Mouse (Mus musculus): ENCODE data around the gene Dpp8. TPM values are rescaled to one million over a fixed set of nuclear protein-coding genes. Genes with fewer than 3 reads are reported as not detected.
"Not testable (repeated sequence)": the region's sequence is repeated elsewhere in the genome, so short reads cannot be mapped to it uniquely, and the experiment has no call there.

Gene Dpp8
- polyA plus RNA-seq, 1 experiment: 77.6 TPM

GRCm38 (mm10) chr9:65070587-65070986 lies 38.4 kb downstream of the Dpp8 start:
- Histone ChIP-seq H3K27me3 (ENCODE audit: control insufficient read depth, insufficient read depth, low read length) (no peaks in the 10 kb centered on the region), H3K4me1 (replicated peaks; ENCODE audit: control insufficient read depth, insufficient read depth, low read length) (peaks cover 4% of the 10 kb centered on the region; the same call in 1 of the 2 replicates), H3K27ac (ENCODE audit: control insufficient read depth, insufficient read depth, low read length) (no peak overlapping the region), H3K4me3 (ENCODE audit: control insufficient read depth, insufficient read depth, low read length) (no peak overlapping the region), H3K36me3 (ENCODE audit: control insufficient read depth, insufficient read depth, low read length) (peaks cover 41% of the 10 kb centered on the region)
- WGBS: 98% methylated on average over 3 of the region's 3 CpGs
- no peak for DNase-seq
- TF ChIP-seq CTCF (IDR thresholded peaks at IDR 0.05; ENCODE audit: borderline replicate concordance, control insufficient read depth, extremely low read depth, insufficient read depth, low read length, poor library complexity) (no peak), POLR2A (IDR thresholded peaks at IDR 0.05; ENCODE audit: control insufficient read depth, extremely low read depth, insufficient read depth, low read length, poor library complexity) (no peak)

GRCm38 (mm10) chr9:65073555-65073954 lies 41.3 kb downstream of the Dpp8 start:
- peaks cover 37% of the 10 kb centered on the region for H3K36me3 ChIP-seq (ENCODE audit: control insufficient read depth, insufficient read depth, low read length)
- 93% methylated on average over 9 of the region's 9 CpGs for WGBS
- no peaks in the 10 kb centered on the region for H3K27me3 ChIP-seq (ENCODE audit: control insufficient read depth, insufficient read depth, low read length)
- TF ChIP-seq POLR2A (IDR thresholded peaks at IDR 0.05; ENCODE audit: control insufficient read depth, extremely low read depth, insufficient read depth, low read length, poor library complexity): no peak
- H3K4me1 ChIP-seq (replicated peaks; ENCODE audit: control insufficient read depth, insufficient read depth, low read length): peaks cover 4% of the 10 kb centered on the region; the same call in 1 of the 2 replicates
- no peak for DNase-seq
- H3K27ac ChIP-seq (ENCODE audit: control insufficient read depth, insufficient read depth, low read length): no peak overlapping the region
- H3K4me3 ChIP-seq (ENCODE audit: control insufficient read depth, insufficient read depth, low read length): no peak overlapping the region

GRCm38 (mm10) chr9:65074251-65074650 lies 42.0 kb downstream of the Dpp8 start:
- peaks cover 4% of the 10 kb centered on the region; the same call in 1 of the 2 replicates for H3K4me1 ChIP-seq (replicated peaks; ENCODE audit: control insufficient read depth, insufficient read depth, low read length)
- DNase-seq: peak; percentile 26
- no peak overlapping the region for H3K27ac ChIP-seq (ENCODE audit: control insufficient read depth, insufficient read depth, low read length)
- 29% methylated on average over 15 of the region's 15 CpGs for WGBS
- H3K27me3 ChIP-seq (ENCODE audit: control insufficient read depth, insufficient read depth, low read length): no peaks in the 10 kb centered on the region
- peaks cover 37% of the 10 kb centered on the region for H3K36me3 ChIP-seq (ENCODE audit: control insufficient read depth, insufficient read depth, low read length)
- TF ChIP-seq CTCF (IDR thresholded peaks at IDR 0.05; ENCODE audit: borderline replicate concordance, control insufficient read depth, extremely low read depth, insufficient read depth, low read length, poor library complexity) (no peak), POLR2A (IDR thresholded peaks at IDR 0.05; ENCODE audit: control insufficient read depth, extremely low read depth, insufficient read depth, low read length, poor library complexity) (no peak)
- H3K4me3 ChIP-seq (ENCODE audit: control insufficient read depth, insufficient read depth, low read length): no peak overlapping the region

GRCm38 (mm10) chr9:65074855-65075493 lies 42.8 kb downstream of the Dpp8 start:
- Histone ChIP-seq H3K27ac (ENCODE audit: control insufficient read depth, insufficient read depth, low read length) (0 out of 2 replicates have a peak overlapping the region, but pooled peaks have one; percentile 25), H3K36me3 (ENCODE audit: control insufficient read depth, insufficient read depth, low read length) (peaks cover 41% of the 10 kb centered on the region), H3K4me3 (ENCODE audit: control insufficient read depth, insufficient read depth, low read length) (no peak overlapping the region), H3K4me1 (replicated peaks; ENCODE audit: control insufficient read depth, insufficient read depth, low read length) (peaks cover 4% of the 10 kb centered on the region; the same call in 1 of the 2 replicates), H3K27me3 (ENCODE audit: control insufficient read depth, insufficient read depth, low read length) (no peaks in the 10 kb centered on the region)
- no peak for TF ChIP-seq POLR2A (IDR thresholded peaks at IDR 0.05; ENCODE audit: control insufficient read depth, extremely low read depth, insufficient read depth, low read length, poor library complexity)
- DNase-seq: no peak
- WGBS: 50% methylated on average over 6 of the region's 6 CpGs

- TF ChIP-seq POLR2A (IDR thresholded peaks at IDR 0.05; ENCODE audit: control insufficient read depth, extremely low read depth, insufficient read depth, low read length, poor library complexity) (no peak), CTCF (IDR thresholded peaks at IDR 0.05; ENCODE audit: borderline replicate concordance, control insufficient read depth, extremely low read depth, insufficient read depth, low read length, poor library complexity) (no peak)
- no peak overlapping the region for H3K27ac ChIP-seq (ENCODE audit: control insufficient read depth, insufficient read depth, low read length)
- H3K27me3 ChIP-seq (ENCODE audit: control insufficient read depth, insufficient read depth, low read length): no peaks in the 10 kb centered on the region
- 97% methylated on average over 5 of the region's 5 CpGs for WGBS
- peaks cover 52% of the 10 kb centered on the region for H3K36me3 ChIP-seq (ENCODE audit: control insufficient read depth, insufficient read depth, low read length)
- peaks cover 4% of the 10 kb centered on the region; the same call in 1 of the 2 replicates for H3K4me1 ChIP-seq (replicated peaks; ENCODE audit: control insufficient read depth, insufficient read depth, low read length)
- no peak for DNase-seq
- H3K4me3 ChIP-seq (ENCODE audit: control insufficient read depth, insufficient read depth, low read length): no peak overlapping the region
Measured at GRCm38 (mm10) chr9:65077536-65077935, 45.3 kb downstream of the Dpp8 start.

GRCm38 (mm10) chr9:65080141-65080540 lies 47.9 kb downstream of the Dpp8 start:
- not testable (repeated sequence) for H3K27me3 ChIP-seq (ENCODE audit: control insufficient read depth, insufficient read depth, low read length); H3K4me1 ChIP-seq (replicated peaks; ENCODE audit: control insufficient read depth, insufficient read depth, low read length); H3K27ac ChIP-seq (ENCODE audit: control insufficient read depth, insufficient read depth, low read length); DNase-seq; H3K4me3 ChIP-seq (ENCODE audit: control insufficient read depth, insufficient read depth, low read length)
- peaks cover 56% of the 10 kb centered on the region for H3K36me3 ChIP-seq (ENCODE audit: control insufficient read depth, insufficient read depth, low read length)
- WGBS: 99% methylated on average over 2 of the region's 2 CpGs

- no peak for DNase-seq
- H3K27ac ChIP-seq (ENCODE audit: control insufficient read depth, insufficient read depth, low read length): no peak overlapping the region
- 68% methylated on average over 18 of the region's 18 CpGs for WGBS
- no peaks in the 10 kb centered on the region for H3K4me1 ChIP-seq (replicated peaks; ENCODE audit: control insufficient read depth, insufficient read depth, low read length)
- no peaks in the 10 kb centered on the region for H3K27me3 ChIP-seq (ENCODE audit: control insufficient read depth, insufficient read depth, low read length)
- peaks cover 41% of the 10 kb centered on the region for H3K36me3 ChIP-seq (ENCODE audit: control insufficient read depth, insufficient read depth, low read length)
- H3K4me3 ChIP-seq (ENCODE audit: control insufficient read depth, insufficient read depth, low read length): no peak overlapping the region
- TF ChIP-seq POLR2A (IDR thresholded peaks at IDR 0.05; ENCODE audit: control insufficient read depth, extremely low read depth, insufficient read depth, low read length, poor library complexity) (no peak), CTCF (IDR thresholded peaks at IDR 0.05; ENCODE audit: borderline replicate concordance, control insufficient read depth, extremely low read depth, insufficient read depth, low read length, poor library complexity) (no peak)
Measured at GRCm38 (mm10) chr9:65083075-65083765, 51.0 kb downstream of the Dpp8 start.
